Mouse (Mus musculus) lung, embryonic 15.5 days (tissue): ENCODE measurements around the gene Il9r. TPM values are rescaled to one million over a fixed set of nuclear protein-coding genes. Genes with fewer than 3 reads are reported as not detected.
A peak's percentile ranks its signal among the peaks of the same experiment; 100 is the strongest.

Experiments used
- ATAC-seq: fragments of 200-750 bp; cut with Nextera tagmentation; 2 replicates; pipeline ENCODE4 v1.8.0; 2017; ENCODE audit warnings: moderate number of reproducible peaks, borderline replicate concordance; ENCODE audit not compliant: low FRiP score, low TSS enrichment; ENCODE audit errors: extremely low read depth
- H3K27ac ChIP-seq: fragments of 300-500 bp; sonication (generic); 2 replicates; pipeline ENCODE4 v1.5.1; 2015; ENCODE audit warnings: moderate library complexity, mild to moderate bottlenecking, inconsistent platforms
- H3K27me3 ChIP-seq: fragments of 300-500 bp; sonication (generic); 2 replicates; pipeline ENCODE4 v1.6.1; 2015; ENCODE audit warnings: inconsistent platforms
- H3K36me3 ChIP-seq: fragments of 300-500 bp; sonication (generic); 2 replicates; pipeline ENCODE4 v1.6.1; 2015; ENCODE audit warnings: inconsistent platforms
- H3K4me1 ChIP-seq: fragments of 300-500 bp; sonication (generic); 2 replicates; pipeline ENCODE4 v1.6.1; 2015; ENCODE audit warnings: inconsistent platforms
- H3K4me2 ChIP-seq: fragments of 300-500 bp; sonication (generic); 2 replicates; pipeline ENCODE4 v1.6.1; 2015; ENCODE audit warnings: inconsistent platforms, mild to moderate bottlenecking, moderate library complexity
- H3K4me3 ChIP-seq: fragments of 300-500 bp; sonication (generic); 2 replicates; pipeline ENCODE4 v1.5.1; 2015; ENCODE audit warnings: mild to moderate bottlenecking, inconsistent platforms
- H3K9ac ChIP-seq: fragments of 300-500 bp; sonication (generic); 2 replicates; pipeline ENCODE4 v1.6.1; 2015; ENCODE audit warnings: inconsistent platforms
- H3K9me3 ChIP-seq: fragments of 300-500 bp; sonication (generic); 2 replicates; pipeline ENCODE4 v1.6.1; 2016; ENCODE audit warnings: inconsistent platforms
- WGBS: fragments of 180-500 bp; shearing (Covaris S2); methylation state at CpG from one replicate; pipeline ENCODE4 v1.1.7; 2015; 5-methylcytosine and 5-hydroxymethylcytosine counted together
- polyA plus RNA-seq: library from polyadenylated mRNA; unstranded; fragments of >200 nt; fragmentation: Nextera tagmentation; extraction: Ambion mirVana; gene quantifications from 2 replicates; pipeline ENCODE4 v1.2.1, GENCODE M21; 2015

Il9r gene
- polyA plus RNA-seq, 1 experiment from 2014 or later, result 0.45 TPM

GRCm38 (mm10) chr11:32236712-32237410 lies 36.8 kb upstream of the Il9r start:
- WGBS, result 57% methylated on average over 9 of the region's 9 CpGs
- Histone ChIP-seq H3K9ac (no peak overlapping the region), H3K4me1 (peaks cover 20% of the 10 kb centered on the region), H3K27ac (no peak overlapping the region), H3K36me3 (peaks cover 50% of the 10 kb centered on the region), H3K27me3 (no peaks in the 10 kb centered on the region), H3K4me3 (no peak overlapping the region), H3K9me3 (no peaks in the 10 kb centered on the region), H3K4me2 (no peak overlapping the region)
- no peak for ATAC-seq

GRCm38 (mm10) chr11:32236132-32236531 lies 36.1 kb upstream of the Il9r start:
- Histone ChIP-seq H3K4me2 (no peak overlapping the region), H3K36me3 (peaks cover 57% of the 10 kb centered on the region), H3K9me3 (no peaks in the 10 kb centered on the region), H3K9ac (no peak overlapping the region), H3K27ac (peak overlapping the region; percentile 54; the same call in 1 of the 2 replicates), H3K4me1 (peaks cover 20% of the 10 kb centered on the region), H3K4me3 (no peak overlapping the region), H3K27me3 (no peaks in the 10 kb centered on the region)
- ATAC-seq, result no peak
- WGBS, result 51% methylated on average over 2 of the region's 2 CpGs

- H3K36me3 ChIP-seq, result peaks cover 57% of the 10 kb centered on the region
- H3K27me3 ChIP-seq, result no peaks in the 10 kb centered on the region
- no peak overlapping the region for H3K9ac ChIP-seq
- 36% methylated on average over 3 of the region's 3 CpGs for WGBS
- no peaks in the 10 kb centered on the region for H3K9me3 ChIP-seq
- H3K4me1 ChIP-seq, result peaks cover 20% of the 10 kb centered on the region
- peak overlapping the region; percentile 54 for H3K27ac ChIP-seq
- no peak overlapping the region for H3K4me2 ChIP-seq
- peak; percentile 71; the same call in 1 of the 2 replicates for ATAC-seq
- no peak overlapping the region for H3K4me3 ChIP-seq
Observed at GRCm38 (mm10) chr11:32235646-32236045, 35.6 kb upstream of the Il9r start.

GRCm38 (mm10) chr11:32234816-32235485 lies 34.9 kb upstream of the Il9r start:
- WGBS, result 84% methylated on average over 6 of the region's 6 CpGs
- Histone ChIP-seq H3K27me3 (no peaks in the 10 kb centered on the region), H3K9ac (no peak overlapping the region), H3K4me3 (no peak overlapping the region), H3K36me3 (peaks cover 59% of the 10 kb centered on the region), H3K27ac (peak overlapping the region; percentile 54), H3K9me3 (no peaks in the 10 kb centered on the region), H3K4me1 (peaks cover 20% of the 10 kb centered on the region), H3K4me2 (no peak overlapping the region)
- no peak for ATAC-seq

- Histone ChIP-seq H3K4me3 (no peak overlapping the region), H3K9me3 (no peaks in the 10 kb centered on the region), H3K27ac (no peak overlapping the region), H3K36me3 (peaks cover 59% of the 10 kb centered on the region), H3K4me2 (no peak overlapping the region), H3K4me1 (peaks cover 20% of the 10 kb centered on the region), H3K27me3 (no peaks in the 10 kb centered on the region), H3K9ac (no peak overlapping the region)
- WGBS, result 89% methylated on average over 3 of the region's 3 CpGs
- ATAC-seq, result no peak
Observed at GRCm38 (mm10) chr11:32233895-32234294, 33.8 kb upstream of the Il9r start.

- no peak for ATAC-seq
- 70% methylated on average over 10 of the region's 10 CpGs for WGBS
Observed at GRCm38 (mm10) chr11:32232848-32233247, 32.8 kb upstream of the Il9r start.

GRCm38 (mm10) chr11:32231125-32231524 lies 31.0 kb upstream of the Il9r start:
- WGBS, result 91% methylated on average over 2 of the region's 2 CpGs
- peaks cover 53% of the 10 kb centered on the region for H3K36me3 ChIP-seq

More at GRCm38 (mm10) chr11:32232848-32233247, 32.8 kb upstream of the Il9r start:
- no peak overlapping the region for H3K4me2 ChIP-seq
- no peak overlapping the region for H3K9ac ChIP-seq
- H3K4me1 ChIP-seq, result peaks cover 23% of the 10 kb centered on the region
- no peaks in the 10 kb centered on the region for H3K9me3 ChIP-seq
- H3K27ac ChIP-seq, result no peak overlapping the region
- H3K36me3 ChIP-seq, result peaks cover 55% of the 10 kb centered on the region
- H3K4me3 ChIP-seq, result no peak overlapping the region
- no peaks in the 10 kb centered on the region for H3K27me3 ChIP-seq

GRCm38 (mm10) chr11:32230220-32230619 lies 30.1 kb upstream of the Il9r start:
- H3K4me1 ChIP-seq, result peaks cover 33% of the 10 kb centered on the region

More at GRCm38 (mm10) chr11:32231125-32231524, 31.0 kb upstream of the Il9r start:
- no peak overlapping the region for H3K4me3 ChIP-seq
- no peak overlapping the region for H3K9ac ChIP-seq
- H3K27me3 ChIP-seq, result no peaks in the 10 kb centered on the region
- ATAC-seq, result no peak
- no peak overlapping the region for H3K4me2 ChIP-seq
- H3K27ac ChIP-seq, result no peak overlapping the region
- peaks cover 31% of the 10 kb centered on the region for H3K4me1 ChIP-seq
- H3K9me3 ChIP-seq, result no peaks in the 10 kb centered on the region

GRCm38 (mm10) chr11:32228292-32228845 lies 28.3 kb upstream of the Il9r start:
- H3K27me3 ChIP-seq, result no peaks in the 10 kb centered on the region
- peaks cover 42% of the 10 kb centered on the region for H3K4me1 ChIP-seq
- H3K27ac ChIP-seq, result no peak overlapping the region
- no peak overlapping the region for H3K9ac ChIP-seq
- WGBS, result 84% methylated on average over 3 of the region's 3 CpGs
- no peaks in the 10 kb centered on the region for H3K9me3 ChIP-seq
- ATAC-seq, result no peak
- H3K36me3 ChIP-seq, result peaks cover 39% of the 10 kb centered on the region
- no peak overlapping the region for H3K4me3 ChIP-seq
- no peak overlapping the region for H3K4me2 ChIP-seq

More at GRCm38 (mm10) chr11:32230220-32230619, 30.1 kb upstream of the Il9r start:
- H3K27me3 ChIP-seq, result no peaks in the 10 kb centered on the region
- H3K36me3 ChIP-seq, result peaks cover 53% of the 10 kb centered on the region
- H3K9ac ChIP-seq, result no peak overlapping the region
- no peak for ATAC-seq
- H3K27ac ChIP-seq, result no peak overlapping the region
- WGBS, result 76% methylated on average over 4 of the region's 4 CpGs
- no peak overlapping the region for H3K4me2 ChIP-seq
- no peak overlapping the region for H3K4me3 ChIP-seq
- H3K9me3 ChIP-seq, result no peaks in the 10 kb centered on the region

GRCm38 (mm10) chr11:32227555-32227954 lies 27.5 kb upstream of the Il9r start:
- Histone ChIP-seq H3K27me3 (no peaks in the 10 kb centered on the region), H3K9ac (peak overlapping the region; percentile 69; the same call in 1 of the 2 replicates), H3K27ac (no peak overlapping the region), H3K36me3 (peaks cover 31% of the 10 kb centered on the region), H3K4me2 (peak overlapping the region; percentile 82; the same call in 1 of the 2 replicates), H3K9me3 (no peaks in the 10 kb centered on the region), H3K4me3 (no peak overlapping the region; the same call in 1 of the 2 replicates), H3K4me1 (peaks cover 50% of the 10 kb centered on the region)
- no peak for ATAC-seq
- WGBS, result 86% methylated on average over 9 of the region's 9 CpGs

GRCm38 (mm10) chr11:32227041-32227440 lies 27.0 kb upstream of the Il9r start:
- Histone ChIP-seq H3K9me3 (no peaks in the 10 kb centered on the region), H3K4me1 (peaks cover 55% of the 10 kb centered on the region), H3K36me3 (peaks cover 26% of the 10 kb centered on the region), H3K27me3 (no peaks in the 10 kb centered on the region), H3K9ac (peak overlapping the region; percentile 69), H3K4me3 (peak overlapping the region; percentile 59), H3K27ac (peak overlapping the region; percentile 97), H3K4me2 (peak overlapping the region; percentile 82)
- no peak for ATAC-seq
- WGBS, result 39% methylated on average over 1 of the region's 1 CpGs
